Mouse (Mus musculus) thymus, adult 2 months (tissue): ENCODE measurements around the gene Atp2b4. TPM values are rescaled to one million over a fixed set of nuclear protein-coding genes. Genes with fewer than 3 reads are reported as not detected.

Source experiments
- DNase-seq: peaks from one replicate; pipeline ENCODE4 v3.0.0; 2021
- H3K27ac ChIP-seq: fragments of 200-500 bp; 2 replicates; pipeline ENCODE4 v1.5.1; 2012; ENCODE audit warnings: low read length, control low read depth; ENCODE audit not compliant: control insufficient read depth, insufficient read depth
- H3K27me3 ChIP-seq: fragments of 200-500 bp; 2 replicates; pipeline ENCODE4 v1.6.1; 2012; ENCODE audit warnings: mild to moderate bottlenecking, low read length, moderate library complexity, mixed read lengths; ENCODE audit not compliant: control insufficient read depth, insufficient read depth
- H3K36me3 ChIP-seq: fragments of 200-500 bp; 2 replicates; pipeline ENCODE4 v1.6.1; 2012; ENCODE audit warnings: mild to moderate bottlenecking, low read length, moderate library complexity; ENCODE audit not compliant: control insufficient read depth, insufficient read depth
- H3K4me1 ChIP-seq: fragments of 200-500 bp; replicated peaks from 2 replicates; pipeline ENCODE4 v1.6.1; 2012; ENCODE audit warnings: low read length; ENCODE audit not compliant: control insufficient read depth, insufficient read depth
- H3K4me3 ChIP-seq: fragments of 200-500 bp; 2 replicates; pipeline ENCODE4 v1.5.1; 2012; ENCODE audit warnings: mild to moderate bottlenecking, low read length, control low read depth, moderate library complexity; ENCODE audit not compliant: control insufficient read depth, insufficient read depth
- CTCF ChIP-seq: fragments of 200-500 bp; IDR thresholded peaks from 2 replicates; pipeline ENCODE4 v1.5.1; 2012; ENCODE audit warnings: mild to moderate bottlenecking, control low read depth, low read length, moderate library complexity, borderline replicate concordance; ENCODE audit not compliant: control insufficient read depth, poor library complexity, insufficient read depth; ENCODE audit errors: extremely low read depth
- POLR2A ChIP-seq: fragments of 200-500 bp; IDR thresholded peaks from 2 replicates; pipeline ENCODE4 v1.6.1; 2012; ENCODE audit warnings: mild to moderate bottlenecking, low read length, control low read depth, moderate library complexity; ENCODE audit not compliant: control insufficient read depth, poor library complexity, insufficient read depth; ENCODE audit errors: extremely low read depth
- WGBS: fragments of 180-500 bp; shearing (Covaris S2); methylation state at CpG from one replicate; pipeline ENCODE4 v1.1.7; 2018; 5-methylcytosine and 5-hydroxymethylcytosine counted together
- polyA plus RNA-seq: library from polyadenylated mRNA; depleted of rRNA; stranded (reverse); fragments of >200 nt; gene quantifications from 2 replicates; pipeline ENCODE4 v1.2.3, GENCODE M21; 2012

Gene Atp2b4
- polyA plus RNA-seq, 1 experiment, result 4.1 TPM

DNA sequence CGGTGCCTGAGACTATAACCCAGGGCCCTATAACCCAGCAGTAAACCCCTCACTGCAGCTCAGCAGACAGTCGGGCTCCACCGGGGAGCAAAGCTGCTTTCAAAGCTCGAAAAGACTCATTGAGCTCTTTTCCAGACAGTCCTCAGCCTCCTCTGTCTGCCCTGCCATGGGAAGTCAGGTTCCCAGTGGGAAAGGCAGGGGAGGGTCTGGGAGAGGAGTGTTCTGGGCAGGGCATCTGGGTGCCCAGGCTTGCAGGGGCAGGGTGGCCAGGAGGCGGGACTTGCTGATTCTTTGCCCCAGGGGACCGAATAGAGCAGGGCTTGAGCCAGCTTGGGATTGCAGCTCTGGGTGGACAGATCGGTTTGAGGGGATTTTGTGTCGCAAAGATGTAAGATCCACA, 58.3 kb downstream of the Atp2b4 start:
- no peaks in the 10 kb centered on the region for H3K36me3 ChIP-seq
- H3K4me3 ChIP-seq, result no peak overlapping the region
- H3K4me1 ChIP-seq, result no peaks in the 10 kb centered on the region
- whole genome bisulfite sequencing, result 97% methylated on average over 8 of the region's 8 CpGs
- TF ChIP-seq CTCF, result no peak
- no peak for TF ChIP-seq POLR2A
- no peaks in the 10 kb centered on the region for H3K27me3 ChIP-seq
- no peak overlapping the region for H3K27ac ChIP-seq
- no peak for DNase-seq

DNA sequence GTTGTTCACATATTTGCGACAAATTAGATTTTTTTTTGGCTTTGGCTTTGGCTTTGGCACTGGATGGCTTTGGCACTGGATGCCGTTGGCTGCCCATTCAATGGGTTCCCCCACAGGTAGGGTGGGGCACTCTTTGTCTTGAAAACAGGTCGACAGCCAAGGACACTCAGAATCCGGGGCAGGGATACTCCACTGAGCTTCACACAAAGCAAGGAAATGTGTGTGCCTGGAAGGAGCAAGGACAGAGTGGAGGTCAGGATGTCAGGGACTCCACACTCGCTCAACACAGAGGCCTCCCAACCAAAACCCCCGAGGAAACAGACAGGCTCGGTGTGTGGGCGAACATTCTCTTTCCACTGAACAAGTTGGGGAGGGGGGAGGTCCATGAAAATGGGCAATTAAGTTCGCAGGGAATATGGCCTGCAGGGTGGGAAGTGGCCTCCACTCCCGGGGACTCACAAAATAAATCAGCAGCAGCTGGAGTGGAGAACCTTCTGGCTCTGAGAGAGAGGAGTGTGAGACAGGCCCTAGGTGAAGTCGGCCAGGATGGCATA, 58.9 kb downstream of the Atp2b4 start:
- 92% methylated on average over 11 of the region's 11 CpGs for WGBS
- no peak overlapping the region for H3K4me3 ChIP-seq
- no peaks in the 10 kb centered on the region for H3K36me3 ChIP-seq
- no peaks in the 10 kb centered on the region for H3K4me1 ChIP-seq
- no peak for DNase-seq
- H3K27ac ChIP-seq, result no peak overlapping the region
- no peak for TF ChIP-seq POLR2A
- no peak for TF ChIP-seq CTCF
- no peaks in the 10 kb centered on the region for H3K27me3 ChIP-seq

DNA sequence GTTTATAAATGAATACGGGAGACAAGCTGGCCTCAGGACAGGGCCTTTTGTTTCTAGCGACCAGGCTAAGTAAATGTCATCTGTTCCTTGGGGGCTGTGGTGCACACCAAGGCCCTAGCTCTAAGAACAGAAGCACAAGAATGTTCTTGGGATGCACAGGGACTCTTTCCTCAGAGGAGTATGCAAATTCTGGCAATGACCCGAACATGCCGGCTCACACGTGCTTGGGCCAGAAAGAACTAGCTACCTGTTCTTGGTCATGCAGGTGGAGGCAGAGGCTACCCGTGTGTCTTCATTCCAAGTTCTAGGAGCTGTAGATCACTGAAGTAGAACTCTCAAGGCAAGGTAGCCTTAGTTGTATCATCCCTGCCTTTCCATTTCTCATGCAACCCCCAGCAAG, 59.7 kb downstream of the Atp2b4 start:
- Histone ChIP-seq H3K4me3 (no peak overlapping the region), H3K27ac (no peak overlapping the region), H3K36me3 (no peaks in the 10 kb centered on the region), H3K27me3 (no peaks in the 10 kb centered on the region; the same call in 1 of the 2 replicates), H3K4me1 (no peaks in the 10 kb centered on the region)
- no peak for TF ChIP-seq POLR2A
- no peak for TF ChIP-seq CTCF
- DNase-seq, result no peak
- WGBS, result 95% methylated on average over 6 of the region's 6 CpGs

DNA sequence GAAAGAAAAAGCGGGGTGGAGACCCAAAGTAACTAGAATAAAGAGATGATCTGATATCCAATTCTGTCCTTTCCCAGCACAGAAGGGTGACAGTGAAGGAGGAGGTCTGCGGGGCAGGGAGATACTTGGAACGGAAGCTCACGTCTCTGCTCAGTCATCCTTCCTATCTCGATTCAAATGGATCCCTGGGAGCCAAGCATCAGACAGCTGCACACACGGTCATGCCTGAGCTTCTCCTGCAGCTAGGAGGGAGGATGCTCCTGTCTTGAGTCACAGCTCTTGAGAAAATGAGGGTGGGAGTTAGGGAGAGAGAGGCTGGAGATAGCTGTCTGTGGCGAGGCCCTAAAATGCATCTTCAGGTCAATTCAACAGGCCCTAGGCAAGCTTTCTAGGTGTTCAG, 64.2 kb downstream of the Atp2b4 start:
- H3K4me1 ChIP-seq, result no peaks in the 10 kb centered on the region

DNA sequence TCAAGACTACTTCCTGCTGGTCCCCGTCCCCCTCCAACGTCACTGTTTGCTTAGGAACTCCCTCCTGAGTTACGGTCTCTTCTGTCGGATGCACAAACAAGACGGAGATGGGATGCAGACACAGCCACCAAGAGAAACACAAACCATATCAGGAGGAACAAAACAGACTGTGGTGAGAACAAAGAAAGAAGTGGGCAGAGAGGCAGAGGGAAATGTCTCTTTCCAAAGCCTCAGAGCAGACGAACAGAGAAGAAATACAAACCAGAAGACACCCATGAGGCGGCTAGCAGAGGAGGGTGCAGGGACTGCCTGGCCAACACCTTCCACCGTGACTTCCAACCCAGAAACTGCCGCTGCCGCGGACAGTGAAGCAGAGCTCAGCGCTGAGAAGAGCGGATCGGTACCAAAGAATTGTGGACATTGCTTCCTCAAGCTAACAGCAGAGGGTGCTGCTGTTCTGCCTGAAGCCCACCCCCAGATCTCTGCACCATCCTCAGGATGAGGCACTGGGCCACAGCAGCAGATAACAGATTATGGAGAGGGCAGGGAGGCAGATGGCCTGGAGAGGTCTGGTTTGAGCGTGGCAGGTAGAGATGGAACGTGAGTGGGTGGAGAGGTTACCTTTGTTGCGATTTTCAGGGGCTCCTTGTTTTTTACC, 64.7 kb downstream of the Atp2b4 start:
- TF ChIP-seq POLR2A (no peak), CTCF (peak; percentile 83; the same call in 1 of the 2 replicates)
- WGBS, result 84% methylated on average over 17 of the region's 17 CpGs
- no peaks in the 10 kb centered on the region for H3K4me1 ChIP-seq
- H3K4me3 ChIP-seq, result no peak overlapping the region
- no peaks in the 10 kb centered on the region; the same call in 1 of the 2 replicates for H3K27me3 ChIP-seq
- no peaks in the 10 kb centered on the region for H3K36me3 ChIP-seq
- H3K27ac ChIP-seq, result no peak overlapping the region
- peak; percentile 26 for DNase-seq

More for the DNA sequence above, 64.2 kb downstream of the Atp2b4 start:
- H3K27ac ChIP-seq, result no peak overlapping the region
- TF ChIP-seq POLR2A (no peak), CTCF (no peak)
- WGBS, result 95% methylated on average over 7 of the region's 7 CpGs
- H3K27me3 ChIP-seq, result no peaks in the 10 kb centered on the region; the same call in 1 of the 2 replicates
- no peak for DNase-seq
- no peaks in the 10 kb centered on the region for H3K36me3 ChIP-seq
- no peak overlapping the region for H3K4me3 ChIP-seq

DNA sequence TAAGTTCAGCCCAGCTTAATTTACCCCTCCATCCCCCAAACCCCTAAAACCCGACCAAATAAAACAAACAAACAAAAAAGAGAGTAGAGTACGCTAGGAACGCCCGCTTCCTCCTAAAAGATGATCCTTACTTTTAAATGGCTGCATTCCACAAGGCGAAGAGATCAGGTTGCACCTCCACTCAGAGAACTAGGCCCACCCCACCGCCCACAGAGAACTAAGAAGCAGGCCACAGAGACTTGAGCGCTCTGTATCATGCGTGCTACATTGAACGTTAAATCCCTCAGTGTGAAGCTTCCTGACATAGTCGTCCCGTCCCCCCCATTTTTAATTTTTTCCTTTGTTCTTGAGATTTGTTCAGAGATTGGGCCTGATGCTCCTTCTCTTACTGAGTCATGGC, 68.0 kb downstream of the Atp2b4 start:
- no peaks in the 10 kb centered on the region for H3K36me3 ChIP-seq
- 91% methylated on average over 11 of the region's 11 CpGs for WGBS
- TF ChIP-seq POLR2A (no peak), CTCF (no peak)
- H3K4me3 ChIP-seq, result no peak overlapping the region
- H3K27ac ChIP-seq, result no peak overlapping the region
- DNase-seq, result no peak
- no peaks in the 10 kb centered on the region for H3K4me1 ChIP-seq
- H3K27me3 ChIP-seq, result no peaks in the 10 kb centered on the region; the same call in 1 of the 2 replicates
